Mouse (Mus musculus) urinary bladder, postnatal 36 days (tissue): ENCODE data around the gene Gm14597.
"Not testable (repeated sequence)": the region's sequence is repeated elsewhere in the genome, so short reads cannot be mapped to it uniquely, and the experiment has no call there.

ENCODE experiments used
- DNase-seq, 2 experiments: peaks; one replicate each; pipeline ENCODE4 v3.0.0; 2022; ENCODE audit warnings: low spot score in 2 of 2, mixed read lengths in 1 of 2

The Gm14597 gene

GRCm38 (mm10) chrX:53608879-53609278 lies at the start of gene Gm14597:
Gm14597 (minus strand) TSS chrX:53608979.
- not testable (repeated sequence) for DNase-seq

DNA sequence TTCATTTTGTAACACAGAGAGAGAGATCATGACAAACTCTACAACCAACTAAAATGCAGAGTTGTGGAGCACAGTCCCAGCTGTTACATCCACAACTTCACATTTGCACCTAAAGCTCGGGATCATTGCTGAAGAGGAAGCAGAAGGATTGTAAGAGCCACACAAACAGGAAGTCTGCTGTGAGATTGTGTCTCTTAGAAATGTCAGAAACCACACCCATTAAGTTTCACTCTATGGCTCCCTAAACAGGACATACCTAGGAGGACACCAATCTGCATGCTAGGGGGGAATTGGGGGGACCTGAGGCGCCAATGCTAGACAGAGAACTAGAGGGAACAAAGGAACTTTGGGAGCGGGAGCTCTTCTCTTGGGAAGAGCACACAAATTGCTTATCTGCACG lies 44.1 kb upstream of the Gm14597 start:
- DNase-seq, result not testable (repeated sequence)

DNA sequence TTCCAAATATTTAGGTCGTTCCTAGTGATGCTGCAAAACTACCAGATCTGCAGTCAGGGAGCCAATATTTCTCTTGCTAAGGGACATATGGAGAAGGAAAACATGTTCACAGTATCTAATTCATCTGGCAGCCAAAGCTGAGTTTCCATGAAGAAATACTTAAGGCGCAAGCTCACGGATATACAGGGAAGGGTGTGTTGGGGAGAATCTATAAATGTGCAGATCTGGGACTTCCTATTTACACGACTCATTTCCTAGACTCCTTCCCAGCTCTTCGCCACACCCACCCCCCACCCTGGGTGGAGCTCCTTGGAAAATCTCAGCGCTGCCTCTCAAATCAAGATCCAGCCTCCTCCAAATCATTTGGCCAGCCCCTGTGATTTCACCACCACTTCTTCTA lies 37.1 kb upstream of the Gm14597 start:
- DNase-seq, result no peak

DNA sequence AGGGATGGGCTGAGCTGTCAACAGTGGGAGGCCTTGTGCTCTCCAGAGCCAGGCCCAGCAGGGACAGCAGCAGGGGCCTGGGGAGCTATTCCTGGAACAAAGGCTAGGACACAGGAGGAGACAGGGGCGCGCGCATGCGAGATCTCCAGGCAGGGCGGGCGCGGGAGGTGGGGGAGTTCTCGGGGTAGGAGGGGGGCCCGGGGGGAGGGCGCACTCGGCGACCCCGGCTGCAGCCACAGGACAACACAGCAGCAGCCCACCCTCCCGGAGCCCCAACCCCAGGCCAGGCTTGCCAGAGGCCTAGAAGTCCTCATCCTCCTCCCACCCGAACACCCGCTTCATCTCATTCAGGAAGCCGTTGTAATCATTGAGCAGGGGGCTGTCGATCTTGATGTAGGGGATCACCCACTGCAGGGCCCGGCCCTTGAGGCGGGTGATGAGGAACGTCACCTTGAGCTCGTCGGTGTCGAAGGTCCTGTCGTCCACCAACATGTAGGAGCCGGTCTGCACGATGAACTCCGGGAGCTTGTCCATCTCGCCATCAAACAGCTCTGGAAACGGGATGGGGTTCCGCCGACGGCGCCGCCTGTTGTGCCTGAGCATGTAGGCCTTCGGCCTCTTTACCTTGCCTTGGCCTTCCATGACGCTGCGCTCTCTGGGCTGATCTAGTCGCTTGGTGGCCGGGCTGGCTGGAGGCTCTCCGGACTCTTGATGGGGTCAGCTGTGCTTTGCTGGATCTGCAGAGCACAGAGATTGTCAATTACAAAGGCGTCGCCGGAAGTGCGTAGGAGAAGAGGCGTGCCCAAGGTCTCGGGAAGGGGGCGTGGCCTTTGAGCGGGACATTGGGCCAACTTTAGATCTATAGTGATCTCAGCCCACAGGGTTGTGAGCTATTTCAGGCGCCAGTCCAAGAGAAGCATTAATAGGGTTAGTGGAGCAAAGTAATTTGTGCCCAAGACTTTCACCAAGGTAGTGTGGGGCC lies 34.5 kb upstream of the Gm14597 start, which contains the start of gene Rtl8a:
Rtl8a (minus strand) TSS at position 703 of the 982 bp plus-strand sequence.
- peak; percentile 60 to 78 for DNase-seq

DNA sequence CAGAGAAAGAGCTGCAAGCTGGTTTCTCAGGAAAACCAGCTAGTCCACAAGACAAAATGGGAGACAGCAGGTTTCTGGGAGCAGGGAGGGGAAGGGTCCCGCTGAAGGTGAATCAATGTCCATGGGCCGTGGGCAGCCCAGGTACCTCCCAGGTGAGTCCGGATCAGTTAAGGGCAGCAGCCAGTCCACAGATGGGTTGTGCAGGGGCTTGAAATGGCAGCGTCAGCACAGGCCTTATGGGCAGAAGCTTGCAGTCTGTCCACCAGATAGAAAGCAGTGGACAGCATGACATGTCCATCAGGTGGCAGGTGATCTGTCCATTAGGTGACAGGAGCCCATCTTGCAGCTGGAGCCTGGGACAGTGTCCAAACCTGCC lies 33.8 kb upstream of the Gm14597 start:
- DNase-seq, result not testable (repeated sequence)

DNA sequence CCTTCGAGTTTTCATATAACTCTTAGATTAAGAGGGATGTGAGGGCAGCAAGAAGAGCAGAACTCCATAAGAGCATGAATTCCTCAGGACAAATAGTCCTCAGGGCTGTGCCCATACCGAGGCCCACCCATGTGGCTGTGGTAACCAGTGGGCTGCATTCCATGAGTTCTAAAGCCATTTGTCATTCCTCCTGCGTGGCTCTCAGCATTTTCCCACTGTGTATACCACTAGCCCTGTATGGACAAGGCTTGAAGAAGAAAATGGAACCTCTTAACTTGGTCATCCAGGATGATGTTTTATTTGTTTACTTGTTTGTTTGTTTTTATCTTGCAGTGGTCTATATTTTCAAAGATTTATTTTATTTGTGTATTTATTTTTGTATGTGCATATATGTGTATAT lies 29.3 kb upstream of the Gm14597 start:
- DNase-seq, result not testable (repeated sequence)

DNA sequence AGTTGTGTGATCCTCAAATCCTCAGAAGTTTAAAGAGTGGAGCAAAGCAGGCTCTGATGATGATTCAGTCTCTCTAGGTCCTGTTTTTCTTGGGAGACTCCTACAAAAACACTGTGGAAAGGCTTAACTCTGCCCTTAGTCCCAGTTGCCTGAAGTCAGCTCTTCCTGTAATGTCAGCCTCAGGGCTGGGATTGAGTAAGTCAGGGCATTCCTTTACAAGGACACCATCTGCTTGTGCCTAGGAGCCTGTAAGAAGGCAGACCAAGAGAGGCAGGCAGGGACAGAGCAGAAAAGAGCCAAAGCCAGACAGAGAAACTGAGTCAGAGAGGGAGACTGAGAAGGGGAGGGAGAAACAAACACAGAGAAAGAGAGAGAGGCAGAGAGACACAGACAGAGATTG lies 2.6 kb upstream of the Gm14597 start:
- DNase-seq, result not testable (repeated sequence)

- DNase-seq, result peak; percentile 20 to 33
These were observed 1.8 kb upstream of the Gm14597 start for GRCm38 (mm10) chrX:53610571-53610970.

DNA sequence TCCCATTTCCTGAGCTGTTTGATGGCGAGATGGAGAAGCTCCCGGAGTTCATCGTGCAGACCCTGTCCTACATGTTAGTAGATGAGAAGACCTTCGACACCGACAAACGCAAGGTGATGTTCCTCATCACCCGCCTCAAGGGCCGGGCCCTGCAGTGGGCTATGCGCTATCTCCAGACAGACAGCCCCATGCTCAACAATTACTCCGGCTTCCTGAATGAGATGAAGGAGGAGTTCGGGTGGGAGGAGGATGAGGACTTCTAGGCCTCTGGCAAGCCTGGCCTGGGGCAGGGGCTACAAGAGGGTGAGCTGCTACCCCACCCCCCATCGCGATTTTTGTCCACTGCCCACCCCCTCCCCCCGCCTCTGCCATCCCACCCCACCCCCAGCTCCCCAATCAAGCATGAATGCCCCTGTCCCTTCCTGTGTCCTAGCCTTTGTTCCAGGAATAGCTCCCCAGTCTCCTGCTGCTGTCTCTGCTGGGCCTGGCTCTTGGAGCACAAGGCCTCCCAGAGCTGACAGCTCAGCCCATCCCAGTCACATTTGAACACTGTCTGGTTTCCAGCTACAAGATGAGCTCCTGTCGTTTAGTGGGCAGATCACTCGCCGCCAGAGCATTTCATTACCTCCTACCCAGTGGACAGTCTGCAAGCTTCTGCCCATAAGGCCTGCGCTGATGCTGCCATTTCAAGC lies 511 bp downstream of the Gm14597 start:
- DNase-seq, result no peak

DNA sequence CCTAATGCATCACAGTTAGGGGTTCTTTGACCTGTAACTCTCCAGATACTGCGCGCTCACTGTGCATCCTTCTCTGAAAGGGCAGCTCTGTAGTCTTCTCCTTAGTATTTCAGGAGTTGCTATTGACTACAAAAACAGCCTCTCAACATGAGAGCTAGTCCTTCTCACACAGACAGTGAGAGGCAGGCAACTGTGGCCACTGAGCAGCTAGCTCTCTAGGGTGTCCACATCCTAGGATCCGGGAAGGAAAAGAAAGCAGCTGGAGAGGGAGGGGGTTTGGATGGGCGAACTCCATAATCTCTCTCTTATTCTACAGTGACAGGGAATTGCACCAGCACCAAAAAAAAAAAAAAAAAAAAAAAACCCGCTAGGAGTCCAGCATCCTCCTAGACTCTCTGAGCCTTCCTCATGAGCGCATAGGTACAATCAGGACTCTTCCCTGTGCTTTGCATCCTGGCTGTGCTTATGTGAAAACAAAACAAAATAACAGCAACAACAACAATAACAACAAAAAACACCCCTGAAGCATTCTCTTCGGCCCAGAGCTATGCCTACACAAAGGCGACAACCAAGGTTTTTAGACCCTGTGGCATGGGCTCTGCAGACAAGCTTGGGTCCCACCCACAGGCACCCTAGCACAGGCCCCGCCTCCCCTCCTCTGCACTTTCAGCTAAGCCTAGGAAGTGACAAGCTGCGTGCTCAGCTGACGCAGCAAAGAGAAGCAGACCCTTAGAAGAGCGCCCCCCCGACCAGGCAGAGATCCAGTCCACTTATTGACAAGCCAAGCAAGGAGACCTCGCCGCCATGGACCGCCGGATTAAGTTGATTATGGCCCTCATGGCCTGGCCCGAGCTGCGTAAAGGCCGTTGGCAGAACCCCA lies 1.3 kb downstream of the Gm14597 start, which contains the start of gene Rtl8c:
Rtl8c (plus strand) TSS at position 791 of the 880 bp plus-strand sequence.
- DNase-seq, result peak; percentile 7 to 44

DNA sequence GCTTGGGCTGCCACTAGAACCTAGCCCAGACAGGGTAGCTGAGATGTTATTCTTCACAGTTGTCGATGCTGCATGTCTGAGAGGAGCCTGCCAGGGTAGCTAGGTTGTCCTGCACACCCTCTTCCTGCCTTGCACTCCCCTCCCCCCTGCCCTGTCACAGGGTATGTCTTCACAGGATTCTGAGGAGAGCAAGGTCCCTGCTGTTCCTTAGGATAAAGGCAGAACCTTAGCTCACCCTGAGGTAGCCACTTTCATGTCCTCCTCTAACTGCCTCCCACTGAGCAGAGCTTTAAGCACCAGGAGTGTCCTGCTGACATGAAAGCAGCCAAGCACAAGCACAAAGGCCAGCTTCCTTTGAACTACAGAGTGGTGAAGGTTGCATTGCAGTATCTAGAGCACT lies 2.6 kb downstream of the Gm14597 start:
- DNase-seq, result not testable (repeated sequence)

GRCm38 (mm10) chrX:53599993-53600392 lies 8.8 kb downstream of the Gm14597 start:
- DNase-seq, result peak; percentile 17 to 20

GRCm38 (mm10) chrX:53583404-53583803 lies 25.4 kb downstream of the Gm14597 start:
- not testable (repeated sequence) for DNase-seq

DNA sequence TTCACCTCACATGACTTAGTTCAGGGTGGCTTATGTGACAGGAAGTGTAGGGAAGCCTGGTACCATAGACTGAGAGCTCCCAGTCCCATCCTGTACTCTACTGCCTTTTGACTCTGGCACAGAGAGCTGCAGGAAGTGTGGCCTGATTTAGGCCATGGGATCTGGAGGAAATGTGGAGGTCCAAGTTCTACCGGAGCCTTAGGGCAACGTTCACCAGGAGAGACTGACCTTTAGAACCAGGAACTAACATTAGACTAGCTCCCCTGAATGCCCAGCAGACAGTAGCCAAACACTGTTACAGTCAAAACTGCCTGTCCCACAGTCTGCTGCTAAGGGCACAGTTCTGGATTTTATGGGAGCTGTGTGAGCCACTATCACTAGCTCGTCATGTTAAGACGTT lies 27.4 kb downstream of the Gm14597 start:
- DNase-seq, result not testable (repeated sequence)

DNA sequence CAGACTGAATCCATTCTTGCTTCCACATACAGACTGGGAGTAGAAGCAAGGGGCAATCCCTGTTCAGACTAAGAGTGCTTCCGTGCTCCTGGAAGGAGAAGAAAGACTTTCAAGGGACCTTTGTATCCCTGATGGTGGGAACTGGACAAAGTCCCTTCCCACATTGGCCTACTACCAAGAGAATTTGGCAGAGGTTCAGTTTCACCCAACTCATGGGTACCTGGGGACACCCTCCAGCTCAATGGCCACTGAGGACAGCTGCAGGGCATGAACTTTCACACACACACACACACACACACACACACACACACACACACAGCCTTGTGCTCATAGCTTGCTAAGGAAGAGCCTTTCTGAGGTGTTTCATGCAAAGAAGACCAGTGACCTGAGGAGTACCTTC lies 29.5 kb downstream of the Gm14597 start:
- DNase-seq, result no peak
